Mouse (Mus musculus) heart, adult 2 months (tissue): ENCODE measurements around the gene 1600014C10Rik. TPM values are rescaled to one million over a fixed set of nuclear protein-coding genes. Genes with fewer than 3 reads are reported as not detected.

Experiments
- DNase-seq, 2 experiments: peaks; one replicate each; pipeline ENCODE4 v3.0.0; 2021
- H3K27ac ChIP-seq: fragments of 200-600 bp; 2 replicates; pipeline ENCODE4 v1.8.1; 2022
- H3K27me3 ChIP-seq: fragments of 200-500 bp; 2 replicates; pipeline ENCODE4 v1.6.1; 2012; ENCODE audit warnings: mild to moderate bottlenecking, low read length, inconsistent platforms, mixed read lengths; ENCODE audit not compliant: control insufficient read depth, insufficient read depth
- H3K36me3 ChIP-seq: fragments of 200-500 bp; 2 replicates; pipeline ENCODE4 v1.6.1; 2012; ENCODE audit warnings: low read length, inconsistent platforms; ENCODE audit not compliant: control insufficient read depth, insufficient read depth
- H3K4me1 ChIP-seq: fragments of 200-500 bp; 2 replicates; pipeline ENCODE4 v1.6.1; 2011; ENCODE audit warnings: low read length; ENCODE audit not compliant: control insufficient read depth, insufficient read depth
- H3K4me3 ChIP-seq: fragments of 200-600 bp; 2 replicates; pipeline ENCODE4 v1.8.1; 2022
- H3K79me2 ChIP-seq: fragments of 200-500 bp; replicated peaks from 2 replicates; pipeline ENCODE4 v1.6.1; 2012; ENCODE audit warnings: mild to moderate bottlenecking, inconsistent platforms, low read length, moderate library complexity, mixed read lengths; ENCODE audit not compliant: control insufficient read depth, insufficient read depth
- H3K9ac ChIP-seq: fragments of 200-500 bp; 2 replicates; pipeline ENCODE4 v1.6.1; 2012; ENCODE audit warnings: low read depth, mild to moderate bottlenecking, control low read depth, inconsistent platforms, low read length, mixed read lengths
- CTCF ChIP-seq: fragments of 200-600 bp; IDR thresholded peaks from 2 replicates; pipeline ENCODE4 v1.8.1; 2022; ENCODE audit warnings: antibody characterized with exemption, mild to moderate bottlenecking, moderate library complexity
- EP300 ChIP-seq: fragments of 200-500 bp; IDR thresholded peaks from 2 replicates; pipeline ENCODE4 v1.6.1; 2011; ENCODE audit warnings: low read depth, low read length, control low read depth; ENCODE audit not compliant: insufficient read depth
- POLR2A ChIP-seq: fragments of 200-500 bp; IDR thresholded peaks from 2 replicates; pipeline ENCODE4 v1.6.1; 2011; ENCODE audit warnings: mild to moderate bottlenecking, low read depth, low read length, control low read depth; ENCODE audit not compliant: insufficient read depth
- WGBS: fragments of 180-500 bp; shearing (Covaris S2); methylation state at CpG from one replicate; pipeline ENCODE4 v1.1.7; 2018; 5-methylcytosine and 5-hydroxymethylcytosine counted together
- intact Hi-C: fragments of 180-260 bp; cut with DNase I; formaldehyde crosslinking; loops from one replicate; pipeline ENCODE4 v1.15.1; 2025
- polyA plus RNA-seq: library from polyadenylated mRNA; depleted of rRNA; stranded (reverse); fragments of >200 nt; gene quantifications from 2 replicates; pipeline ENCODE4 v1.2.3, GENCODE M21; 2012
- total RNA-seq, 2 experiments: library from RNA; stranded (reverse); gene quantifications; 2 replicates each; pipeline ENCODE4 v1.2.3; 2021

1600014C10Rik gene
- total and polyA plus RNA-seq, 3 experiments, result 29.3 to 32.0 (median 31.6) TPM

DNA sequence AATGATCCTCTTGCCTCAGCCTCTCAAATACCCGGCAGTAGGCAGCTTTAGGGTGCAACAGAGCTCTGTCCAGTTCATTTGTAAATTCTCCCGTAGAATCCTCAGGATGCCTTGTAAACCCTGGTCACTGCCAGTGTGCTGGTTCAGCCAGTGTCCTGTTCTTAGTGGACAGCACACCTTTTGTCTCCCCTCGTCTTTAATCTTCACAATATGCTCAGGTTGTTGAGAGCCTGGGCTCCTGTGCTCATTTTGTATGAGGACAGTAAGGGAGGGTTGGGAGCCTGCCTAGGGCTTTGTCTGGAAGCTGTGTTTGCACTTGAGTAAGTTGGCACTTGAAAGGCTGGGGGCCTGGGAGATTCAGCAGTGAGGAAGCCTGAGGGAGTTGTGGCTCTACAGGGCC is 3.1 kb upstream of the 1600014C10Rik start:
- 63% methylated on average over 3 of the region's 3 CpGs for WGBS

DNA sequence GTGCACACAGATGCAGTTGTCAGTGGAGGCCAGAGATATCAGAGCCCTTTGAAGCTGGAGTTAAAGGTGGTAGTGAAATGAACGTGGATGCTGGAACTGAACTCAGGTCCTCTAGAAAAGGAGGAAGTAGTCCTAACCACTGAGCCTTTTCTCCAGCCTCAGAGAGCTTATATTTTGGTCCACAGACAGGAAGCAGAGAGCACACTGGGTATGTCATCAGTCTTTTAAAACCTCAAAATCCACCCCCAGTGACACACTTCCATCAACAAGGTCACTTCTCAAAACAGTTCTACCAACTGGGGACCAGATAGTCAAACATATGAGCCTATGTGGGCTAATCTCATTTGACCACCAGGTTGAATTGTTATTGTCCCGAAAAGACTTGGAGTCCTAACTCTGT is 1.7 kb upstream of the 1600014C10Rik start:
- H3K4me3 ChIP-seq, result no peak overlapping the region
- no peaks in the 10 kb centered on the region for H3K36me3 ChIP-seq
- no peaks in the 10 kb centered on the region for H3K79me2 ChIP-seq
- WGBS, result 72% methylated on average over 2 of the region's 2 CpGs
- no peaks in the 10 kb centered on the region for H3K27me3 ChIP-seq
- no peak for DNase-seq
- no peak for TF ChIP-seq CTCF
- TF ChIP-seq POLR2A, result no peak
- no peak for TF ChIP-seq EP300
- no peak overlapping the region for H3K27ac ChIP-seq
- H3K9ac ChIP-seq, result no peak overlapping the region
- peaks cover 3% of the 10 kb centered on the region; the same call in 1 of the 2 replicates for H3K4me1 ChIP-seq
- intact Hi-C loops, result loop anchor here (5.0 kb wide), 1 partner anchor 94 kb away; no protein-coding TSS in a partner anchor

More for the DNA sequence above, 3.1 kb upstream of the 1600014C10Rik start:
- no peak overlapping the region for H3K27ac ChIP-seq
- no peaks in the 10 kb centered on the region for H3K27me3 ChIP-seq
- intact Hi-C loops, result loop anchor here (5.0 kb wide), 1 partner anchor 93 kb away; no protein-coding TSS in a partner anchor
- H3K4me1 ChIP-seq, result peaks cover 2% of the 10 kb centered on the region; the same call in 1 of the 2 replicates
- no peaks in the 10 kb centered on the region for H3K36me3 ChIP-seq
- H3K9ac ChIP-seq, result no peak overlapping the region
- no peak for DNase-seq
- no peaks in the 10 kb centered on the region for H3K79me2 ChIP-seq
- no peak overlapping the region for H3K4me3 ChIP-seq
- TF ChIP-seq EP300 (no peak), CTCF (no peak), POLR2A (no peak)

DNA sequence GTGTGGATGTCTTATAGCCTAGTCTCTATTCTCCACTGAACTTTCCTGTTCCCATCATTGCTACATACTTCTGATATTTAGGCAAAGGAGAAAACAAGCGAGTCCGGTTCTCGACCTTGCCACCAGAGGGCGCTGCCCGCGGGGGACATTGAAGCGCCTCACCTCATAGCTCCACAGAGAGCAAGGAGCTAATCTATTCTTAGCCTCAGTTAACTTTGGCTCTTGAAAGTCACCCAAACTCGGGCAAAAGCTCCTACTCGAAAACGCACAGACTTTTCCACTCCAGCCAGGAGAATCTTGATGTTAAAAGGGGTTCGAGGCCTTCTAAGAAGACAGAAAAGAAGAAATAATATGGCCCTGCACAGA is 438 bp upstream of the 1600014C10Rik start:
- Histone ChIP-seq H3K36me3 (no peaks in the 10 kb centered on the region), H3K9ac (peak overlapping the region; percentile 82), H3K27me3 (no peaks in the 10 kb centered on the region), H3K27ac (peak overlapping the region; percentile 94), H3K79me2 (no peaks in the 10 kb centered on the region), H3K4me1 (peaks cover 3% of the 10 kb centered on the region; the same call in 1 of the 2 replicates), H3K4me3 (peak overlapping the region; percentile 84)
- TF ChIP-seq EP300 (peak; percentile 53; the same call in 1 of the 2 replicates), CTCF (peak; percentile 97), POLR2A (peak; percentile 34; the same call in 1 of the 2 replicates)
- intact Hi-C loops, result loop anchor here (1.0 to 5.0 kb wide), 3 partner anchors 19 to 95 kb away; no protein-coding TSS in a partner anchor
- DNase-seq, result peak; percentile 85 to 89
- under 1% methylated on average over 11 of the region's 11 CpGs for WGBS

DNA sequence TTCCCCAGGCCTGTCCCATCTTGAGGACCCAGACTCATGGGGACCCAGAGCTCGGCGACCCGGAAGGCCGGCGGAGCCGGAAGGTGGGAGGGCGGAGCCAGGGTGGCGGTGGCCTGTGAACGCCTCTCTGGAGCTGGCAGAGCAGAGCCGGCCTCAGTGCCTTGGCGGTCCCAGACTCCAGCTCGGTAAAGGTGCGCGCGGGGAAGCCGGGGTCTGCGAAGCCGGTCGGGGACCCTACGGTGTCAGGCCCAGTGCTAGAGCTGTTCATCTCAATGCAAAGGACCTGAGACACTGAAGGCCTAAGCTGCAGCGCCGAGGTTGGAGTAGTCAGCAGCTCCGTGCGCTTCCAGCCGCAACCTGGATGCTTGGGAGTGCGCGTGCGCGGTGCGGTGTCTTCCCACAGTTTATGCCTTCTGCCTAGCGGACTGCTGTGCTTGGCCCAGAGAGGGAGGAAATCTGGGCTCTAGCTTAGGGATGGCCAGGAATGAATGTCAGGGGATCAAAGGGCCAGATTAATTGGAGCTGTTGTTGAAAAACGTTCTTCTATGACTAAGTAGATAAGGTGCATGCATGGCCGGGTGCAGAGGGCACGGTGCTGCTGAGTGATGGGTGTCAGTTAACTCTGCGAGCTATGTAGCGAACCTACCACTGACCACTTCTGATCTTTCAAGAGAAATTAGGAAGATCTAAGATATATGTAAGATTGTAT is 846 bp downstream of the 1600014C10Rik start:
- no peak; the same call in 1 of the 2 replicates for TF ChIP-seq CTCF
- TF ChIP-seq EP300, result no peak
- peak; percentile 77 for TF ChIP-seq POLR2A
- DNase-seq, result peak; percentile 89 to 91
- peaks cover 3% of the 10 kb centered on the region; the same call in 1 of the 2 replicates for H3K4me1 ChIP-seq
- H3K9ac ChIP-seq, result peak overlapping the region; percentile 82
- H3K79me2 ChIP-seq, result no peaks in the 10 kb centered on the region
- 2% methylated on average over 36 of the region's 36 CpGs for WGBS
- intact Hi-C loops, result loop anchor here (5.0 kb wide), 1 partner anchor 97 kb away; no protein-coding TSS in a partner anchor
- no peaks in the 10 kb centered on the region for H3K36me3 ChIP-seq
- peak overlapping the region; percentile 94 for H3K27ac ChIP-seq
- H3K27me3 ChIP-seq, result no peaks in the 10 kb centered on the region
- peak overlapping the region; percentile 84 for H3K4me3 ChIP-seq

DNA sequence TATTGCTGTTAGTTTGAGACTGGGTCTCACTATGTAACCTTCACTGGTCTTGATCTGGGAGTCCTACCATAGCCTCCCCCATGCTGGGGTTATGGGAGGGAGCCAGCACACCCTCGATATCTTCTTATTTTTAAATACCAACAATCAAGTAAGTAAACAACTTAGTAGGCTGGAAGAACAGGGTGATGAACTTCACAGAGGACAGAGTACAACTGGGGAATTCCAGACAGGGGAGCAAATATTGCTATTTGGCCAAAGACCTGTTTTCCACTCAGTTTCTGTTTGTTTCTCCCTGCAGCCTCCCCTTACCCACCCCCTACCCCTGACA is 1.4 kb downstream of the 1600014C10Rik start:
- Histone ChIP-seq H3K27ac (peak overlapping the region; percentile 94), H3K36me3 (no peaks in the 10 kb centered on the region), H3K4me3 (peak overlapping the region; percentile 84), H3K9ac (no peak overlapping the region), H3K79me2 (no peaks in the 10 kb centered on the region), H3K27me3 (no peaks in the 10 kb centered on the region), H3K4me1 (peaks cover 3% of the 10 kb centered on the region)
- no peak for TF ChIP-seq CTCF
- TF ChIP-seq POLR2A, result no peak
- no peak for TF ChIP-seq EP300
- DNase-seq, result no peak
- intact Hi-C loops, result loop anchor here (5.0 kb wide), 1 partner anchor 97 kb away; no protein-coding TSS in a partner anchor
- 6% methylated on average over 1 of the region's 1 CpGs for WGBS

DNA sequence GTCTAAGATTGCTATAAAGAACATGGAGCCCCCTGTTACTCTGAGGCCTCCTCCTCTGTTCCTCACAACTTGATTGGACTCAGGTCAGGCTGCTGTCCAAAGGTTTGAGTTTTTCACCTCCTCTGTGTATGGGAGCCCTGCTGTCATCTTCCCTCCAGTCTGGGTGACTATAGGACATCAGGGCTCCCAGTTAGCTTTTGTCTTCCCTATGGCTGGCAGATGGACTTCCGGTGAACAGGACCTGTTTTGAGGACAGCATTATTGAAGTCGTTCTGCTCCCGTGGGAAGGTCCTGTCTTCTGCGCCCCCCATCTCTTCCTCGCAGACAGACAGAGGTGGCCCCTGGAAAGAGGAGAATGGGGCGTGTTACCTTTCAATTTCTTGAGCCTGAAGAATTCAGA is 1.8 kb downstream of the 1600014C10Rik start:
- no peak for TF ChIP-seq POLR2A
- TF ChIP-seq CTCF, result no peak
- no peak for TF ChIP-seq EP300
- no peaks in the 10 kb centered on the region for H3K36me3 ChIP-seq
- H3K4me1 ChIP-seq, result peaks cover 3% of the 10 kb centered on the region
- H3K27ac ChIP-seq, result no peak overlapping the region; the same call in 1 of the 2 replicates
- WGBS, result 79% methylated on average over 6 of the region's 6 CpGs
- no peaks in the 10 kb centered on the region for H3K79me2 ChIP-seq
- no peak for DNase-seq
- no peaks in the 10 kb centered on the region for H3K27me3 ChIP-seq
- no peak overlapping the region for H3K4me3 ChIP-seq
- no peak overlapping the region for H3K9ac ChIP-seq
- intact Hi-C loops, result loop anchor here (5.0 kb wide), 1 partner anchor 97 kb away; no protein-coding TSS in a partner anchor
